Mouse (Mus musculus) spleen, postnatal 10 days (tissue): ENCODE measurements around the gene Setd1a.
"Not testable (repeated sequence)": the region's sequence is repeated elsewhere in the genome, so short reads cannot be mapped to it uniquely, and the experiment has no call there.

Source experiments
- DNase-seq, 2 experiments: peaks; one replicate each; pipeline ENCODE4 v3.0.0; 2021 to 2022; ENCODE audit warnings: low spot score in 2 of 2

Gene Setd1a

DNA sequence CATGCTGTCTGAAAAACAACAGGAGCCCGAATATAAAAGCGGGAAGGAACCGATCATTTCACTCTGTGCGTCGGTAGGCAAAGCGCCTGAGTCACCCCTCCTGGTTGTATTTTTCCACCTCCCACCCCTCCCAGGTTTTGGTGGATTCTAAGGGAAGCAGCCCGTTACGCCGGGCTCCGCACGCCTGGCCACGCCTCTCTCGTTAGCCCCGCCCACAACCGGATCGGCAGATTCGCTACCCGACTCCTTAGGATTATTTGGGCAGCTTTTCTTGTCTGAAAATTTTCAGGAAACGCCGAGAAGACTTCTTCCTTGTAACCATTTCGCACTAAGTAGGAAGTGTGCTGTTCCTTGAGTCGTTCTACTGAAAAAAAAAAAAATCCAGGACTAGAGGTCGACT lies at the start of gene Setd1a:
Gene Setd1a (plus strand): TSS at position 245 of the 400 bp plus-strand sequence.
- DNase-seq, result peak; percentile 91 to 94

DNA sequence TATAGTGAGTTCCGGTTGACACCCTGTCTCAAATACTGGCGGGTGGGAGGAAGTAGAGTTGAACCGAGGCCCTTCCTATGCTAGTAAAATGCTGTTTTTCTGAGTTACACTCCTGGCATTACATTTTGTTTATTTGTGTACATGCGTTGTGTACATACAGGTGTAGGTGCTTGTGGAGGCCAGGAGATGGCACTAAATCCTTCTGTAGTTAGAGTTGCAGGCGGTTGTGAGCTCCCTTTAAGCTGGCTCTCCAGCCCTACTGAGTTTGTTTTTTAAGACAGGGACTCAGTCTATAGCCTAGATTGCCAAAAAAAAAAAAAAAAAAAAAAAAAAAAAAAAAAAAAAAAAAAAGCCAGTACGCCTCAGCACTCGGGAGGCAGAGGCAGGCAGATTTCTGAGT lies 48.6 kb upstream of the Setd1a start:
- no peak for DNase-seq

DNA sequence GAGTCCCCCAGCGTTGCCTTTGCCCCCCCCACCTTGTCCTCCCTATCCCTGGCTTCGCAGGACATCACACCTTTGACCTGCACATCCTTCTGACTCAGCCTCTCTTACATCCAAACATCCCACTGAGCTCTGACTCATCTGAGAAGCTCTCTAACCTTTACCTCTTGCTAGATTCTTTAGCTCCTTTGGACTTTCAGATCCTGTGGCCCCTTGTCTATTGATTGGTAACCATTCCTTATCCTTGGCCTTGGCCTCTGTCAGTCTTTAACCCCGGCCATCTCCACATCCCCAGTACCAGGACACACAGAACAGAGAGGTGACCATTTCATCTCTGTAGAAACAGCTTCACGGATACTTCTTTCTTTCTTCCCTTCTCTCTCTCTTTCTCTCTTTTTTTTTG lies 46.3 kb upstream of the Setd1a start:
- DNase-seq, result no peak

DNA sequence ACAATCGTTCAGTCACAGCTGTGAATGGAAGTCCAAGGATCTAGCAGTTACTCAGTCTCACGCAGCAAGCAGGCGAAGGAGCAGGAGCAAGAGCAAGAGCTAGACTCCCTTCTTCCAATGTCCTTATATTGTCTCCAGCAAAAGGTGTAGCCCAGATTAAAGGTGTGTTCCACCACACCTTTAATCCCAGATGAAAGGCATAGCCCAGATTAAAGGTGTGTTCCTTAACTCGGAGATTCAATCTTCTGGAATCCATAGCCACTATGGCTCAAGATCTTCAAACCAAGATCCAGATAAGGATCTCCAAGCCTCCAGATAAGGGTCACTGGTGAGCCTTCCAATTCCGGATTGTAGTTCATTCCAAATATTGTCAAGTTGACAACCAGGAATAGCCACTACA lies 44.4 kb upstream of the Setd1a start, which contains the start of gene Ctf2:
Gene Ctf2 (minus strand): TSS at position 101 of the 400 bp plus-strand sequence.
- DNase-seq, result not testable (repeated sequence)

DNA sequence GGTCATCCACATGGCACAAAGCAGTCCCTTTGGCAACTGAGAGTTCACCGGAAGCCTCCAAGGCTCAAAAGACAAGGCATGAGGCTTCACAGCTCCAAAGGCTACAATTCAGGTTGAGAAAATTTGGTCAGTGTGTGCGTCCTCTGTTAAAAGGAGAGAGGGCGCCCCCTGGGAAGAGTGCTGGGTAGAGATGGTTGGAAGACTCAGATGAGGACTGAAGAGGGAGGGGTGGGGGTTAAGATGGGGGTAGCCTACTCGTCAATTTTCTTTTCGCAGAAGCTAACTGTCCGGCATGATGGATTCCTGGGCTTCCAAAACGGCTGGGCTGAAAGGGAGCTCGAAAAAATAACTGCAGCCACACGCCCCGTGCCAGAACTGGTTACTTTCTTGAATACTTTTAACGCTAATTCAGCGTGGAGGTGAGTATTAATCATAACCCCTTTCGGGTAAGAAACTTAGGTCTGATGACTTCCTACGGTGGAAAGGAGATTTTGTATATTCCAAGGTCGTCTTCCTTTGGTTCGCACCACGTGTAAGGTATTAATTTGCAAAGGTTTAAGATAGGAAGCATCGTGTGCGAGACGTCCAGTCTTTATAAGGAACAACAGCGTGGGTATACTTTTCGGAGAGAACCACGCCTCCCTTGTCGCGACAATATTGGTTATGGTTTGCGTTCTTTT lies 32.0 kb upstream of the Setd1a start, which contains the start of gene Fbxl19:
Gene Fbxl19 (plus strand): TSS at position 178 of the 680 bp plus-strand sequence.
- DNase-seq, result peak; percentile 45 to 83

DNA sequence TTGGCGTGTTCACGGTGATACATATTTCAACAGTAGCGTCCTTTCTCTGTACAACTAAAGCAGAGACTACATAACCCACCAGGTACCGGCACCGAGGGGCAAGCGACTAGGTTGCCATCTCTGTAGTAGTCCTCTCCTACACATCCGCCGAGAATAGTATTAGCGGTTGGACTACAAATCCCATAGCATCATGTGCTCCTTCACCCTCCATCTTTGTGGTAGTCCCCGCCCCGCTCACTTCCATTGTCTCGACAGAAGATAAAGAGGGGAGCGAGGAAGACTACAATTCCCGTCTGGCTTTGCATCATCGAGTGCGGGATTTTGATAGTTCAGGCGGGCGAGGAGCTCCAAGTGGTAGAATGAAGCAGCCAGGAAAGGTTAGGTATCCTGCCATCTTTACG lies 31.2 kb upstream of the Setd1a start:
- peak; percentile 62 to 88 for DNase-seq

DNA sequence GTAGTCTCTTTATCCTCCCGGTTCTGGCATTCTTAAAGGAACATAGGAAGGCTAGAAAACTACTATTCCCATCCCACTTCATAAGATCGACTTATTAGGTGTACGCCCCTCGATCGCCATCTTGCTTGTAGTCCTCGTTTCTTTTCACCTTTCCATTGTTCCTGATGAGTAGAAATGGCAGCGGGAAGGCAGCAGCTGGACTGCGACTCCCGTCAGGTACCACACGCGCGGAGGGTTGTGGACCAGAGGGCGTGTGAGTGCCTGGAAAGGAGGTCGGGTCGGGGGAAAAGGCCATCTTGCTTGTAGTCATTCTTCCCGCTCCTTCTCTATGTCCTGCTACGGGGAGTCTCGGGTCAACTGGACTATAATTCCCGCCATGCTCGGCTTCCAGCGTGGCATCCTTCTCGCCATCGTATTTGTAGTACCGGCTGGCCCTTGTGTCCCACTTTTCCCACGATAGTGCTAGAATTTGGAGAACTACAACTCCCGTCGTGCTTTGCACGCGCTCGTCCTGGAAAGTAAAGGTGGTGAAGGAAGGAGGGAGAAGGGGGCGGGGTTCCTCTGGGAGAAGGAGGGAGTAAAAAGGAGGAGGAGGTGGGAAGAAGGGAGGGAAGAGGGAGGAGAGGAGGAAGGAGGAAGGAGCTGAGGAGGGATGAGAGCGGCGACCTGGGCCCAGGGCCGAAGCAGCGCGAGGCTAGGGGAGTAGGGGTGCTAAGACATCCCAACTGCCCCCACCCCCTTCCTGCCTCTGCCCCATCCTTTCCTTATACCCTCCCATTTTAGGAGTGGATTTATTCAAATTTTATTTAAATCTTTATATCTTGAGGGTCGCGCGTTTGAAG lies 30.6 kb upstream of the Setd1a start:
- DNase-seq, result peak; percentile 78

DNA sequence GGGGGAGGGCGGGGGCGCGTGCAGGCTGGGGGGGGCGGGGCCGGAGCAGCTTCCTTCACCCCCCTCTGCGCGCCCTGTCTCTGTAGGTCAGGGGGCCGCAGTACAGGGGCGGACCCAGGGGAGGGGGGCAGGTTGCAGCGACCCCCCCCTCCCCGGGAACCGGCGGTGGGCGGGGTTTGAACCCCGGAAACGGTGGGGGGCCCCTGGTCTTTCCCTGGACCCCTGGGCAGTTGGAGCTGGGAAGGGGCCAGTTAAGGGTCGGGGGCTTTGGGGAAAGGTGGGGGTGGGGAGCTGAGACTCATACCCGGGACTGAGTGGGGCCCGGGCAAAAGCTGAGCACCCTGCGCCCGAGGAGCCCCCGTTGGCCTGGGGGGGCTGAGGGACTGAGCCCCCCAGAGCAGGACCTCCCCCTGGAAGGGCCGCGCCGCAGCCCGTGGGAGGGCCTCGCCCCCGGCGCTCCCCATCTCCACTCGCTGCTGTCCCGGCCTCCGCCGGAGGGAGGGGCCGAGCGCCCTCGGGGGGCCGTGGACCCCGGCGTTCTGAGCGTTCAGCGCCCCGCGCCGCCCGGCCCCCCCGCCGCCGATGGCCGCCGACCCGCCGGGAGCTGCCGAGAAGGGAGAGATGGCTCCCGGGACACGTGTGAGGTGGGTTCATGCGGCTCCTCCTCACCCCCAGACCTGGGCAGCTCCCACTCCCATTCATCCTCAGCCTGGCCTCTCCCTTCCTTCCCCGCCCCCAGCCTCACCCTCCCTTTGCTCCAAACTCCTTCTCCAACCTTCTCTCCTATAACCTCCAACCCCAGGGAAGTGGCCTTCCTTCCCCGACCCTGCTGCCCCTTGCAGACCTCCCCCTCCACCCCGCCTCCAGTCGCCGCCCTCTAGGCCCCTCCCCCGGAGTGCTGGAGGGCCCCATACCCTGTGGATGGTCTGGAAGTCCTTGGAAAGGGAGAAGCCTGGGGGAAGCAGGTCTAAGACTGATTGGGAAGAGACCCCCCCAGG lies 29.7 kb upstream of the Setd1a start:
- peak in 1 of 2 experiments; percentile 33 for DNase-seq

DNA sequence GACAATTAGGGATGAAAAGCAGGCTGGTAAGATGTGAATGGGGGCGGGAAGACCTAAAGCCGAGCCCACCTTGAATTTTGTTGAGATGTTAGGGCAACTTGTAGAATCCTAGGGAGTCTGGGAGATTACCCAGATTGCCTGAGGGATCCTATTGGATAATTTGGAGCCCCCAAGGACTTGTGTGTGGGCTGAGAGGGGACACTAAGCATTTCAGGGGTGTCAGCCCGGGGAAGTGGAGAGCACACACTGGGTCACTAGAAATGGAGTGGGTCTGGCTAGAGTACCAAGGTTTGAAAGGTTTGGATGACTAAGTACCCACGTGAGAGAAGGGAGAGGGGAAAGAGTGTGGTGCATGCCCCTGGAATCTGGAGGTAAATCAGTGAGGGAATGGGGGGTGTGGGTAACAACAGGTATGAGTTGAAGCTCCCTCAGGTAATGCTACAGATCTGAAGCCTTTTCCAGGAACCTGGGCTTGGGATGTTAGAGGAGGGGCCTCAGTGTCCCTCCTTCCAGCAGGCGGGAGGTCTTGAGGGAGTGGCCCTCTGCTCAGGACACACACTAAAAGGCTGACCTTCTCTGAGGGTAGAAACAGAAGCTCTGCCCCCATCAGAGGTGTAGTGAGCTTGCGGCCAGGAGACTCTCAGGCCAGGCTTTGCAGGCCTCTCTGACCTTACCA lies 28.8 kb upstream of the Setd1a start:
- DNase-seq, result no peak

DNA sequence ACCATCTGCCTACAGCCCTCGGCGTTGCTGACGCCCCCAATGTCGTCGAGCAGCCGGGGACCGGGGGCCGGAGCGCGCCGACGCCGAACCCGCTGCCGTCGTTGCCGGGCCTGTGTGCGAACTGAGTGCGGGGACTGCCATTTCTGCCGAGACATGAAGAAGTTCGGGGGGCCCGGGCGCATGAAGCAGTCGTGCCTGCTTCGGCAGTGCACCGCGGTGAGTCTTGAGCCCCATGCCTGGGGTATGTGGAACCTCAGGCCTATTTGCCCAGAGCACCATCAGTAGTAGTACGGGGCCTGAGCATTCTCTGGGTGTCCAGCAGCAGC lies 28.3 kb upstream of the Setd1a start:
- no peak for DNase-seq

DNA sequence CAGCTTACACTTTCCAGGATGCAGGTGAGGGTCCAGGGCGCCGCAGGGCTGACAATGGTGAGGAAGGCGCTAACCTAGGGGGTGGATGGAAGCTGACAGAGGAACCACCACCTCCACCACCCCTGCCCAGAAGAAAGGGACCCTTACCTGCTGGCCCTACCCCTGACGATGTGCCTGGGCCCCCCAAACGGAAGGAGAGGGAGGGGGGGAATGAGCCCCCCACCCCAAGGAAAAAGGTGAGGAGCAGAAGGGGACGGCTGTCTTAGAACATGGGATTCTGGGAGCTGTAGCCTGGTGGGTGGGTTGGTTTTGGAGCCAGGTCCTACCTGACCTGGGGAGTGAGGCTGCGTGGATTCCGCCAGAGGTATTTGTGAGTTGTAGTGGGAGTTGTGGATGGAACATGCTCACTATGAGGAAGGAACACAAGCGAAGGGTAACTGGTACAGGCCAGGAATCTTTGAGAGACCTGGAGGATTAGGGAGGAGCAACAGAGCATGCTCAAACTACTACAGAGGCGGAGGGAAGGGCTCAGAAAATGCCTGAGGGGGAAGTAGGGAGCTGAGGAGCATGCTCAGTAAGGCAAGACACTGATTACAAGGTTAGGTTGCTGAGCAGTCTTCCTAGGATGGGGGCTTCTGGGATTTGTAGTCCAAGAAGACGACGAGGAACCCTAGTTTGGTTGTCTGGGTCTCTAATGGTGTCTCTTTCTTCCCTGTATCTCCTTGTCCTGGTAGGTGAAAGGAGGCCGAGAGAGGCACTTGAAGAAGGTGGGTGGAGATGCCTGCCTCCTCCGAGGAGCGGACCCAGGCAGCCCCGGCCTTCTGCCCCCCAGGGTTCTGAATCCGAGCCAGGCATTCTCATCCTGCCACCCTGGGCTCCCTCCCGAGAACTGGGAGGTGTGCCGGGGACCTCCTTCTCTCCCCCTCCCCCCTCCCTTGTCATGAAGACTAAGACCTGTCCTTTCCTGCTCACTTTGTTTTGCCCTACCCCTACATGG lies 26.0 kb upstream of the Setd1a start:
- no peak for DNase-seq

DNA sequence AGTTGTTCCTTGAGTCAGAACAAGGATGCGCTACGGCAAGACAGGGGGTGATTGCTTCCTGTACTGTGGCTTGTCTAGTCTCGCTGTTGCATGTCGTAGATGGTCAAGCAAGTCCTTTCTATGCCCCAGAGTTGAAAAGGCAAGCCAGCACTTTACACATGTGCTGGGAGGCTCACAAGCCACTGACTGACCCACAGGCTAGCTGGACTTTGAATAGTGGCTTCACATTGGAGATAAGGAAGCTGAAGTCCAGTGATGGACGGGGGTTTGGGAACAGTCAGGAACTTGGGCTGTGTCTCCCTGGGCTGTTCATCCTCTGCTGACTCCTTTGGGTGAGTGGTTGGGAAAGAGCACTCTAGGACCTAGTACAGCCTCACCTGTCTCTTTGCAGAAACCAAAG lies 24.9 kb upstream of the Setd1a start:
- no peak for DNase-seq

DNA sequence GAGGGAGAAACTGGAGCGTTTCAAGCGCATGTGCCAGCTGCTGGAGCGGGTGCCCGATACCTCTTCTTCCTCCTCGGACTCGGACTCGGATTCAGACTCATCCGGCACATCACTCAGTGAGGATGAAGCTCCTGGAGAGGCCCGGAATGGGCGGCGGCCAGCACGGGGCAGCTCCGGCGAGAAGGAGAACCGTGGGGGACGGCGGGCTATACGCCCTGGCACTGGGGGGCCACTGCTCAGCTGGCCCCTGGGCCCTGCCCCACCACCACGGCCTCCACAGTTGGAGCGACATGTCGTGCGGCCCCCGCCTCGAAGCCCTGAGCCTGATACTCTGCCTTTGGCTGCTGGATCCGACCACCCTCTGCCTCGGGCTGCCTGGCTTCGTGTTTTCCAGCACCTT lies 24.4 kb upstream of the Setd1a start:
- DNase-seq, result no peak

DNA sequence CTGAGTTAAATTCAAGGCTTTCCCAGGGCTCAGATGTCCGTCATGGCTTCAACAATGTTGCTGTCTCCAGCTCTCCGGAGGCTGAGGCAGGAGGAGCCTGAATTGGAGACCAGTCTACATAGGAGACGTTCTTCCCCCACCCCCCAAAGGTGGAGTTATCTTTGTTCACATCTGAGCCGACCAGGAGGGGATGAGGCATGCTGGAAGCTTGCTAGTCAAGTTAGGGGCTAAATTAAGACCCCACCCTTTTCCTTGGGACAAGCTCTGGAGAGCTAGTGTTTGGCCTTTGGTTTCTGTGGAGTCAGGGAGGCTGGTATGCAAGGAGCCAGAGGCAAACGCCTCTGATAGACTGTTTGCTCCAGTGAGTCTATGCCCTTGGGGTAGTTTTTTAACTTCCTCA lies 23.3 kb upstream of the Setd1a start:
- no peak for DNase-seq

DNA sequence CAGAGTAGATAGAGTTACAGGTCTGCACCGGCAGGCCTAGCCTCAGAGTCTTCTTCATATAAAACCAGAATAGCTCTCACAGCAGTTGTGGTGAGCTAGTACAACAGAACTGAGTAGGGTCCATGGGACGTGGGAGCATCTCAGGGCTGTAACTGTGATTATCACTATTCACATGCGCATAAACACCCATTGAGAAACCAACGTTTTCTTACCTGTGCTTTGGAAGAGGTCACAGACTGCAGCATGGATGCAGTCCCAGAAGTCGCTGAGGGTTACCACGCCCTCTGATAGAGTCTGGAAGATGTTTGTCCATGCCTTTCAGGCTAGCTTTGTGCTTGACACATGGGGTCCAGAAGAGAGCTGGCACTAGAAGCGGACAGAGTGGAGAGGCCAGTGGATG lies 22.7 kb upstream of the Setd1a start:
- no peak for DNase-seq

DNA sequence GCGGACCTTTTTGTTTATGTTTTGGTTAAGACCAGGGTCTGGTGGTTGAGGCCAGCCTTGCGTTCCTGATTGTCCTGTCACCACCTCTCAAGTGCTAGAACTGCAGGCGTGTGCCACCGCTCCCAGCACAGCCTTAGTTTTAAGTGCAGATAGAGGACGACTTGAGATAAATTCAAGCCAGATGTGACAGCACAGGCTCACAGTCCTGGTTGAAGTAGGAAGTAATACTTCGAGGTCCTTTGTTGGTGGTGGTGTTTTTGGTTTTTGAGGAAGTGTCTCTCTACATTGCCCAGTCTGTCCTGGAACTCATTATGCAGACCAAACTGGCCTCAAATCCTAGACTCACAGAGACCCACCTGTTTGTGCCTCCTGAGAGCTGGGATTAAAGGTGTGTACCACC lies 16.8 kb upstream of the Setd1a start:
- DNase-seq, result no peak

DNA sequence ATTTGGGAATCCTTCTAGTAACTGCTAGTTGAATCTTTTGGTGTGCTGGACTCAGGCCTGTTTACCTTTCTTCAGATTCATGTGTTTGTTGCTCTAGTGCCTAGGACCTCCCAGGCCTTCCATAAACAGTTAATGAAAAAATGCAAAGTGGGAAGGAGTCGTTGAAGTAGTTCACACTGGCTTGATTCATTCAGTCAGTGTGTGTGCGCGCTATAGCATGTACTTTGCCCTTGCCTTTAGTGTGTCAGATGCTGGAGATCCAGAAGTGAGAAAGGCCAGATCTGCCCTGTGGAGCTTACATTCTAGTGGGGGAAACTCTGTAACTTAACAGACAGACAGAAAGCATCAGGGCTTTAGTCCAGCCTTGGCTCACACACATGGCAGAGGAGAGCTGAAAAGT lies 16.0 kb upstream of the Setd1a start:
- DNase-seq, result no peak

DNA sequence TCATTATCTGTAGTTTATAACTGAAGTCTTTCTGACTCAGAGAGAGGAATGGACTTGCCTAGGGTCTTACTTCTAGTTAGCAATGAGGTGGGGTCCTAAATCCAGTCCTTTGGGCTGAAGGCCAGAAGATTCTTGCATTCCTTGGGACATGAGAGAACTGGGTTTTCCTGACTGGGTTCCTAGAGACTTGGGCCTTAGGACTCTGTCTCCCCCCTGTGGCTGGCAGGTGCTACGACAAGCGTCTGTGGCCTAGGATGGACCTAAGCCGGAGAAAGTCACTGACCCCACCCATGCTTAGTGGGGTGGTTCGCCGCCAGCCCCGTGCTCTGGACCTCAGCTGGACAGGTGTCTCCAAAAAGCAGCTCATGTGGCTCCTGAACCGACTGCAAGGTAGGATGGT lies 15.4 kb upstream of the Setd1a start:
- DNase-seq, result peak; percentile 74 to 83

DNA sequence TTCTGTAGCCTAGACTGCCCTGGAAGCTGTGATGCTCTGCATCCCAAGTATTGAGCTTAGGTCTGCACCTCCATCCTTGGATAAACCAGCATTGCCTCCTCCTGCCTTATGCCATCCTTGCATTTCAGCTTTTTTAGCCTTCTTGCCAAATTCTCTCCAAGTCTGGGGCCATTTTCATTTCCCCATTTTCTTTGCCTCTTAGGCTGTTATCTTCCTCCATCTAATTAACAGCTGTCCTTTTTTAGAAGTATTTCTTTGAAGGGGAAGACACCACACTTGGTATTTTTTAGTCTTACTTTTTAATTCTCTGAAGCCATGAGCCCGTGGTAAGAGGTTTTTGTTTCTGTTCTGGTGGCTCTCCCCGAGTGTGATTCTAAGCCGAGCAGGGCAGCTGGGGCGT lies 12.8 kb upstream of the Setd1a start:
- no peak for DNase-seq

DNA sequence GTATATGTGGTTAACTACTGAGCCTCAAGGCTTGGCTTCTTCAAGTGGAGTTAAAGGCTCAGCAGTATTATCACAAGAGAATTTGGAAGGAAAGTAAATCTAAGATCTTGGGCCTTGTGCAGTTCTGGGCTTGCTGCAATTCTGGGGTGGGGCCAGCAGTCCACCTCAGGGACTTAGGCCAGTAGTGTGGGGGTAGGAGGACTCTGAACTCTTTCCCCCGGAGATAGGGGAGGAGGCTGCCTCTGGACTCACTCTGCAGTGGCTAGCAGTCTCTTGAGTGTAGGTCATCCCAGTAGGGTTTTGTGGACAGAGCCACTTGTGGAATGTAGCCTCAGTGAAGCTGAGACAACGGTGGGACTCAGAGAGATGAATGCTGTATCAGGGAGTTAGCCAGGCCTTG lies 10.7 kb upstream of the Setd1a start:
- DNase-seq, result no peak
